Mouse (Mus musculus) gastrocnemius, adult 2 months (tissue): ENCODE results near the gene Oxsm. TPM values are rescaled to one million over a fixed set of nuclear protein-coding genes. Genes with fewer than 3 reads are reported as not detected.

Source experiments
- DNase-seq: peaks from one replicate; pipeline ENCODE4 v3.0.0; 2022
- H3K27ac ChIP-seq: fragments of 200-600 bp; 2 replicates; pipeline ENCODE4 v1.8.1; 2022; ENCODE audit warnings: mild to moderate bottlenecking
- H3K4me3 ChIP-seq: fragments of 200-600 bp; 2 replicates; pipeline ENCODE4 v1.8.1; 2022; ENCODE audit warnings: mild to moderate bottlenecking, moderate library complexity
- CTCF ChIP-seq: fragments of 200-600 bp; IDR thresholded peaks from 2 replicates; pipeline ENCODE4 v1.8.1; 2022; ENCODE audit warnings: antibody characterized with exemption, mild to moderate bottlenecking, moderate library complexity
- intact Hi-C: fragments of 180-260 bp; cut with DNase I; formaldehyde crosslinking; loops from one replicate; pipeline ENCODE4 v1.15.1; 2025
- total RNA-seq, 2 experiments: library from RNA; stranded (reverse); gene quantifications; 2 replicates each; pipeline ENCODE4 v1.2.3; 2021

Oxsm gene
- total RNA-seq, 2 experiments from 2014 or later = 8.8 to 13.6 TPM

- Histone ChIP-seq H3K27ac (peak overlapping the region; percentile 100), H3K4me3 (peak overlapping the region; percentile 93)
- DNase-seq = no peak
- intact Hi-C loops = no loop called here
- no peak for TF ChIP-seq CTCF
Observed at GRCm38 (mm10) chr14:16250099-16250498, 491 bp upstream of the Oxsm start.

- DNase-seq = no peak
- no peak for TF ChIP-seq CTCF
- intact Hi-C loops = loop anchor here (2.0 kb wide), 1 partner anchor 116 kb away; the partner anchor contains the start of gene Top2b
- peak overlapping the region; percentile 100 for H3K27ac ChIP-seq
- H3K4me3 ChIP-seq = peak overlapping the region; percentile 93
Observed at GRCm38 (mm10) chr14:16248603-16249157, 928 bp downstream of the Oxsm start.

GRCm38 (mm10) chr14:16248135-16248534 lies 1.5 kb downstream of the Oxsm start:
- intact Hi-C loops = loop anchor here (2.0 kb wide), 1 partner anchor 117 kb away; the partner anchor contains the start of gene Top2b
- Histone ChIP-seq H3K4me3 (peak overlapping the region; percentile 93), H3K27ac (peak overlapping the region; percentile 100)
- no peak for DNase-seq
- no peak for TF ChIP-seq CTCF

GRCm38 (mm10) chr14:16246340-16246912 lies 3.2 kb downstream of the Oxsm start:
- no peak for DNase-seq
- Histone ChIP-seq H3K4me3 (no peak overlapping the region), H3K27ac (no peak overlapping the region)
- TF ChIP-seq CTCF = no peak
- intact Hi-C loops = no loop called here

GRCm38 (mm10) chr14:16245127-16245526 lies 4.5 kb downstream of the Oxsm start:
- Histone ChIP-seq H3K4me3 (no peak overlapping the region), H3K27ac (no peak overlapping the region)
- intact Hi-C loops = no loop called here
- no peak for DNase-seq
- TF ChIP-seq CTCF = no peak

GRCm38 (mm10) chr14:16244370-16244769 lies 5.2 kb downstream of the Oxsm start:
- no peak for TF ChIP-seq CTCF
- H3K4me3 ChIP-seq = peak overlapping the region; percentile 83
- intact Hi-C loops = no loop called here
- no peak for DNase-seq
- peak overlapping the region; percentile 93 for H3K27ac ChIP-seq

- intact Hi-C loops = no loop called here
- TF ChIP-seq CTCF = no peak
- peak overlapping the region; percentile 93 for H3K27ac ChIP-seq
- H3K4me3 ChIP-seq = peak overlapping the region; percentile 83
- no peak for DNase-seq
Observed at GRCm38 (mm10) chr14:16243603-16244209, 5.9 kb downstream of the Oxsm start.

- Histone ChIP-seq H3K27ac (peak overlapping the region; percentile 93), H3K4me3 (peak overlapping the region; percentile 83)
- intact Hi-C loops = no loop called here
Observed at GRCm38 (mm10) chr14:16242947-16243602, 6.5 kb downstream of the Oxsm start.

GRCm38 (mm10) chr14:16242193-16242815 lies 7.3 kb downstream of the Oxsm start:
- no peak for TF ChIP-seq CTCF
- no peak for DNase-seq
- H3K27ac ChIP-seq = peak overlapping the region; percentile 93
- H3K4me3 ChIP-seq = peak overlapping the region; percentile 83
- intact Hi-C loops = no loop called here

More at GRCm38 (mm10) chr14:16242947-16243602, 6.5 kb downstream of the Oxsm start:
- TF ChIP-seq CTCF = peak; percentile 31; the same call in 1 of the 2 replicates
- DNase-seq = peak; percentile 94

- no peak for TF ChIP-seq CTCF
- no peak for DNase-seq
- H3K4me3 ChIP-seq = no peak overlapping the region
- intact Hi-C loops = no loop called here
- H3K27ac ChIP-seq = no peak overlapping the region
Observed at GRCm38 (mm10) chr14:16236466-16236865, 13.1 kb downstream of the Oxsm start.

GRCm38 (mm10) chr14:16233515-16233914 lies 16.1 kb downstream of the Oxsm start:
- Histone ChIP-seq H3K4me3 (no peak overlapping the region), H3K27ac (no peak overlapping the region)
- DNase-seq = no peak
- intact Hi-C loops = no loop called here
- TF ChIP-seq CTCF = no peak

GRCm38 (mm10) chr14:16230581-16230980 lies 19.0 kb downstream of the Oxsm start:
- intact Hi-C loops = no loop called here
- DNase-seq = no peak
- no peak overlapping the region for H3K27ac ChIP-seq
- H3K4me3 ChIP-seq = no peak overlapping the region
- no peak for TF ChIP-seq CTCF
